Mouse (Mus musculus): ENCODE data around the gene Map7d1.
"Not testable (repeated sequence)": the region's sequence is repeated elsewhere in the genome, so short reads cannot be mapped to it uniquely, and the experiment has no call there.

The Map7d1 gene

GRCm38 (mm10) chr4:126241956-126242355 is 14.2 kb downstream of the Map7d1 start:
- no peak for DNase-seq (ENCODE audit: low read depth)

- no peak for DNase-seq (ENCODE audit: low read depth)
Observed at GRCm38 (mm10) chr4:126239862-126240475, 16.2 kb downstream of the Map7d1 start.

- DNase-seq (ENCODE audit: low read depth) = no peak
Observed at GRCm38 (mm10) chr4:126237721-126238242, 18.4 kb downstream of the Map7d1 start.

- DNase-seq (ENCODE audit: low read depth) = no peak
Observed at GRCm38 (mm10) chr4:126236467-126237280, 19.5 kb downstream of the Map7d1 start.

- no peak for DNase-seq (ENCODE audit: low read depth)
Observed at GRCm38 (mm10) chr4:126235191-126235590, 21.0 kb downstream of the Map7d1 start.

GRCm38 (mm10) chr4:126234496-126235175 is 21.5 kb downstream of the Map7d1 start:
- DNase-seq (ENCODE audit: low read depth) = no peak

- no peak for DNase-seq (ENCODE audit: low read depth)
Observed at GRCm38 (mm10) chr4:126233676-126234308, 22.4 kb downstream of the Map7d1 start.

GRCm38 (mm10) chr4:126229900-126230299 is 26.2 kb downstream of the Map7d1 start:
- DNase-seq (ENCODE audit: low read depth) = no peak

GRCm38 (mm10) chr4:126228144-126228543 is 28.0 kb downstream of the Map7d1 start:
- DNase-seq (ENCODE audit: low read depth) = no peak

- peak; percentile 68 for DNase-seq (ENCODE audit: low read depth)
Observed at GRCm38 (mm10) chr4:126227077-126227761, 28.9 kb downstream of the Map7d1 start.

- DNase-seq (ENCODE audit: low read depth) = no peak
Observed at GRCm38 (mm10) chr4:126226640-126227039, 29.5 kb downstream of the Map7d1 start.

GRCm38 (mm10) chr4:126222631-126223030 is 33.5 kb downstream of the Map7d1 start:
- no peak for DNase-seq (ENCODE audit: low read depth)

- no peak for DNase-seq (ENCODE audit: low read depth)
Observed at GRCm38 (mm10) chr4:126220045-126220444, 36.1 kb downstream of the Map7d1 start.

GRCm38 (mm10) chr4:126219540-126219939 is 36.6 kb downstream of the Map7d1 start:
- DNase-seq (ENCODE audit: low read depth) = not testable (repeated sequence)

GRCm38 (mm10) chr4:126217771-126218170 is 38.4 kb downstream of the Map7d1 start:
- DNase-seq (ENCODE audit: low read depth) = no peak

- no peak for DNase-seq (ENCODE audit: low read depth)
Observed at GRCm38 (mm10) chr4:126207081-126207480, 49.1 kb downstream of the Map7d1 start.

GRCm38 (mm10) chr4:126205386-126205785 is 50.8 kb downstream of the Map7d1 start:
- DNase-seq (ENCODE audit: low read depth) = no peak

GRCm38 (mm10) chr4:126204661-126205230 is 51.4 kb downstream of the Map7d1 start:
- DNase-seq (ENCODE audit: low read depth) = no peak

- no peak for DNase-seq (ENCODE audit: low read depth)
Observed at GRCm38 (mm10) chr4:126204016-126204415, 52.1 kb downstream of the Map7d1 start.

- no peak for DNase-seq (ENCODE audit: low read depth)
Observed at GRCm38 (mm10) chr4:126203336-126203895, 52.7 kb downstream of the Map7d1 start.

Measured in c-Kit-positive CD71-positive TER-119-negative erythroid progenitor cells, embryonic 14.5 days (primary cell).